Mouse (Mus musculus) T-helper 17 cell (primary cell): ENCODE measurements around the gene Clec4n.
"Not testable (repeated sequence)": the region's sequence is repeated elsewhere in the genome, so short reads cannot be mapped to it uniquely, and the experiment has no call there.

Experiments used
- in situ Hi-C, 2 experiments: fragments of 300-600 bp; cut with MboI, MseI; formaldehyde crosslinking; loops; 1 replicate in 1 of 2; 2 replicates in 1 of 2; pipeline ENCODE4 v1.15.1; 2025; ENCODE audit warnings: high pct_unique_total_duplicates in 2 of 2

The Clec4n gene

DNA sequence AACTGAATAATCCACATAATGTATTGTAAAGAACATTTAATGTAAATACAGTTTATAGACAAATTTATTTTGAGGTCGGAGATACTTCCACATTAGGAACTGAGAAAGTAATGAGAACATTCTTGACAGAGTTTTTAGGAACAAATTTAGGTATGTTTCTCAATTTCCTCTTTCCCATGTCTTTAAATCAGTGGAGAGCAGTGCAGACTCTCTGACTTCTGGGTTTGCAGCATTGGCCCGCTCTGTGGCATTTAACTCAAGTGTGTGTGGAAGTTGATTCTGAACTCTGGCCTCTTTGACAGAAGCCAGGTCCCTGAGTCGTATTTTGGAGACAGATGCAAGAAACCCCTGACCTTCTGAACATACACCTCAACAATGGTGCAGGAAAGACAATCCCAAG is at the start of gene Clec4n:
Gene Clec4n, plus strand, starts transcription at position 200 of the 400 bp plus-strand sequence.
- in situ Hi-C loops = no loop called here

DNA sequence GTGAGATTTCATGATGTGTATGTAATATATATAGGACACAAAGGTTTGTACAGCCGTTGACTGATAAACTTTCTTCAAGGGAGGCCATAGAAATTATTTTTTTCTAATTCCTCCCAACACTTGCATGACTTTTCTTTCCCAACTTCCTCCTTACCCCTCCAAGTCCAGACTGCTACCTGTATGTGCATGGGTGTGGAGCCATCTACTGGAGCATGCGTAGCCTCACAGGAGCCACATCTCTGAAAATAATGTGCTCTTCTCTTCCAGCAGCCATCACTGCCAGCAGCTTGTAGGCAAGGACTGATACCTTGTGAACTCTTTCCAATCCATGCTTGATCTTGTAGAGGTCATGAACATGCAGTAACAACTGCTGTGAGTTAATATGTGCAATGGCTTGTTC is 44.8 kb upstream of the Clec4n start:
- in situ Hi-C loops = not testable (repeated sequence)

DNA sequence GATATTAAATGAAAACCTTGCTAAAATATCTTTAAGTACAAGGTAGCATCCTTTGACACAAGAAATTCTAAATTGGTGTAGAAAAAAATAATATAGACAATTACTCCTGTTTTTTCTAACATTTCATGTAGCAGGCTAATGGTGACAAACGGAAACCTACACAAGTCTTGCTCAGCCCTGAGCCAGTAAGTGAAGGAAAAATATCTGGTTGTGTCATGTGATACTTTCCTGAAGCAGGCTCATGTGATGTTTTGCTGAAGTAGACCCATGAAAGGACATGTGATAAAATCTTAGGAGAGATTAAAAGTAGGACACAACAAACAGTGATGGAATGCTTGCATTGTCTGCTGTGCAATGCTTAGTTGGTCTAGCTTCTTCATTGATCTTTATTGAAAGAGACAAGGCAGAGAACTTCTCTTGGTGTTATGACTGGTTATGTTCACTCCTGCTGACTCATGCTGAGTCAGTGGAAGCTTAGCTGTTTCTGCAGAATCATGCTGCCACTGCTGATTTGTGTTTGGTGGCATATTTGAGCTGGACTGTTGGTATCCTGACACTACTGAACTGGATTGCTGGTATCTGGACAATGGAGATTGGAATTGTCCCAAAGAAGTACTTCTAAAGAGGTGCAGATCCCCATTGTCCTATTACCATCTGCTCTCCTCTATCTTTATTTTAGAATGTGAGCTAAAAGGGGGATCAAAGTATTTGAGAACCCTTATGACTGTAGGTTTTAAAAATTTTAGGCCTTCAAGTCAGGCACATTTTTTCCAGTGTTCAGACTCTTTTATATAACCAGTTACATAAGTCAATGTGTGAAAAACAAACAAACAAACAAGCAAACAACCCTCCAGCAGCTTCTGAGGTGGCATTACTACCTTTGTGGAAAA is 22.2 kb upstream of the Clec4n start:
- in situ Hi-C loops = no loop called here

DNA sequence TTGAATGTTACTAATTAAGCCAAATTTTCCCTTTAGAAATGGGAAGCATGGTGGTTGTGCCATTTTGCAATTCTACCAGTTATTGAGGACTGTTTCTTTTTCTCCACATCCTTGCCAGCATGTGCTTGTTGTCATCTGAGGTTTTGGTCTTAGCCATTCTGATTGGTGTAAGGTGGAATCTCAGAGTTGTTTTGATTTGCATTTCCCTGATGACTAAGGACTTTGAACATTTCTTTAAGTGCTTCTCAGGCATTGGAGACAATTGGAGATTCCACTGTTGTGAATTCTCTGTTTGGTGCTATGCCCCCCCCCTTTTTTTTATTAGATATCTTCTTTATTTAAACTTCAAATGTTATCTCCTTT is 21.6 kb upstream of the Clec4n start:
- in situ Hi-C loops = not testable (repeated sequence)

DNA sequence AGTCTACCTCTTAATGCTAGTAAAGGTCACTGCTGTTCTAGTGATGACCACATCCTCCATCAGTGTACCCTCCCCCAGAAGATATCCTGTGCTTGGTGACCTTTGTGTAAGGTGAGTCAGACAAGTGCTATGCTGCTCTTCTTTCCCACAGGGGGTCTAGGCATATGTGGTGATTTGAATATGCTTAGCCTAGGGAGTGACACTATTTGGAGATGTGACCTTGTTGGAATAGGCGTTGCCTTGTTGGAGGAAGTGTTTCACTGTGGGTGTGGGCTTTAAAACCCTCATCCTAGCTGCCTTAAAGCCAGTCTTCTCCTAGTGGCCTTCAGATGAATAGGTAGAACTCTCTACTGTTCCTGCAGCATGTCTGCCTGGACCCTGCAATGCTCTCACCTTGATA is 17.9 kb upstream of the Clec4n start:
- in situ Hi-C loops = no loop called here

DNA sequence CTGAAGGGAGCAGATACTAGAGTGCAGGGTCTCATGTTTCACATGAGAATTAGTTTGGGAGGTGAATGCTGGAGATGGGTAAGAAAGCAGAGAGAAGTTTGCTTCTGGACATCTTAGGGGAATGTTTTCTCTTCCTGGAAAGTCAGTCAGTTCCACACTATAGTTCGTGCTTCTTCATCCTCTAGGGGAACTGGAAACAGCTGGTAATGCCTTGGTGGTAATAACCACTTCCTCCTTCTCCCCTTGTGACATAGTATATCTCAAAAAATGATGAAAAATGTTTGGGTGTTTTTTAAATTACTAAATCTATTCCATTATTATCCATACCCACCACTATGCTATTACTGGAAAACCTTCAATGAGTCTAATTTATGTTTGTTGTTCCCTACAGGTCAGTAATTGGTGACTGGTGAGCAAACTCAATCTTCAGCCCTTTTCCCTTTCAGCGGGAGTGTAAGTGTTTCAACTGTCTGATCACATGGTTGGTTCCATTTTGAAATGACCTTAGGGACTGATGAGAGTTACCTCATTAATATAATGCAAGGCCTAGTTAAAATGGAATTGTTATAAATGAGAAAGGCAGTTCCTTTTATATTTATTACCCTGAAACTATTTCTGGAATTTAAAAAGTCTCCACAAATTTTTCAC is 2.0 kb upstream of the Clec4n start:
- in situ Hi-C loops = no loop called here

DNA sequence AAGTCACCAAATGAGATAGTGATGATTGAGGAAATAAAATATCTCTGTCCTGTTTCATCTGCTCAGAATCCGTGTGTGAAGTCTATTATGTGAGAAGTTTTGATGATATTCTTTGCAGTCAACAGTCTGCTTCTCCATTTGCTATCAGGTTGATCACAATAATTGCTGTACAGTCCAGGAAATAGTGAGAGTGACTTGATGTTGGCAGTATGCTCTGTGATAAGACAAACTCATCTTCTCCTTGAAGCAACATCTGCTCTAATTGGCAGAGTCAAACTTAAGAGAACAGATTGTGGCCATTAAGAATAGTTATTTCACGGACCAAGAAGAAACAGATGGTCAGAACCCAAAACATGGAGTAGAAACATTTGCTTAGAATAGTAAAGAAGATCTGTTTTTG is 1.5 kb downstream of the Clec4n start:
- in situ Hi-C loops = no loop called here

DNA sequence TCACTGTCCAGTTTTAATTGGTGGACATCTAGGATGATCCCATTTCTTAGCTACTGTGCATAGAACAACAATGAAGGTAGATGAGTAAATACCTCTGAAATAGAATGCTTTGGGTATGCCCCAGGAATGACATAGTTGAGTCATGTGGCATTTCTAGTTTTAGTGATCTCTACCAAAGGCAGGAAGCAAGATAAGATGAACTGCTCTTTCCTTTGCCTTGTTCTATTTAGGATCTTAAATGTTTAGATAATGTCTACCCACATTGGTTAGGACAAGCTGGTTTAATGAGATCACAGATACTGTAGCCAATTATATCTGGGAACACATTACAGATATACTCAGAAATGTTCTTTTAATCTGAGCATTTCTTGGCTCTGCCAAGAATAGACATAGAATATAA is 7.9 kb downstream of the Clec4n start:
- in situ Hi-C loops = no loop called here

DNA sequence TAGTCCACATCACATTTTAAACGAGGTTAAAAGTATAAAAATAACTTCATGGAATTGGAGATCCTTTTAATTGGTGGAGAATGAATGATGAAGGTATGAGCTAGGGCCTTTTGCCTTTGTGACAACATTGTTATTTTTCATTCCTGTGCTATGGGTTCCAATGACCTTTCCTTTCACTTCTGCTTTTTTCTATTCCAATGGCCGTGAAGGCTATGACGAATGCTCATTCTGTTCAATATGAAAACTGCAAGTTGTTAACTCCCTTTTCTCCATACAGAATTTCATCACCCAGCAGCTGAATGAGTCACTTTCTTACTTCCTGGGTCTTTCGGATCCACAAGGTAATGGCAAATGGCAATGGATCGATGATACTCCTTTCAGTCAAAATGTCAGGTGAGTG is 14.6 kb downstream of the Clec4n start:
- in situ Hi-C loops = no loop called here

DNA sequence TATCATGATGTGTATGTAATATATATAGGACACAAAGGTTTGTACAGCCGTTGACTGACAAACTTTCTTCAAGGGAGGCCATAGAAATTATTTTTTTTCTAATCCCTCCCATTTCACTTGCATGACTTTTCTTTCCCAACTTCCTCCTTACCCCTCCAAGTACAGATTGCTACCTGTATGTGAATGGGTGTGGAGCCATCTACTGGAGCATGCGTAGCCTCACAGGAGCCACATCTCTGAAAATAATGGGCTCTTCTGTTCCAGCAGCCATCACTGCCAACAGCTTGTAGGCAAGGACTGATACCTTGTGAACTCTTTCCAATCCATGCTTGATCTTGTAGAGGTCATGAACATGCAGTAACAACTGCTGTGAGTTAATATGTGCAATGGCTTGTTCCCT is 19.2 kb downstream of the Clec4n start:
- in situ Hi-C loops = not testable (repeated sequence)

DNA sequence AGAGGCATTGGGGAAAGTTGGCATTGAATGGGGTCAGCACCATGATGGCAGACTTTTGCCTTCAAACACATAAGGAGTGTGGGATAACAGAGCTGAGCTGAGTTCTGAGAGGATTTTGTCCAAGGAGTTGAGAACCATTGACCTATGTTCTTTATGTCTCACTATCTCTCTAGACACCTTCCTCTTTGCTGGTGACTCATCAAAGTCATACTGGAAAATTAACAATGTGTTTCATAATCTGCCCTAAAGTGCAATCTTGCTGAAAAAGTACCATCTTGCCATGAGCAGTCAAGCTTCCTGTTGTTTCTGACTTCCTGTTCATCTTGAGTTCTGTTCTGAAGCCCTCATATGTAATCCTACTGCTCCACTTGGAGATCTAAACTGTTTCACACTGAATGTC is 23.1 kb downstream of the Clec4n start:
- in situ Hi-C loops = no loop called here

DNA sequence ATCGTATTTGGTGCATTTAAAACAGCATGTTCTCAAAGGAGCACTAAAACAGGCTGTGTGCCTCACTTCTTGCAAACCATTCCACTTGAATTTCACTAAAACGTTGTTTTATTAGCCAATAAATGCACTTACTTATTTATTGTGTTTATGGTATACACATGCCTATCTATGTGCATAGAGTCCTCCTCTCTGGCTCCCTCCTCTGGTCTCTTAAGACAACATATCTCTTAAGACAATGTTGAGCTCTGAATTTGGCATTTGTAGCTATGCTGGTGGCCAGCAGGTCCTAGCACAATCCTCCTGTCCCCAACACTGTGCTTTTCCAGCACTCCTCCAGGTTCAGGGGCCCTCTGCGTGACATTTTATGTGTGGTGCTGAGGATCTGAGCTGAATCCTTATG is 29.3 kb downstream of the Clec4n start:
- in situ Hi-C loops = no loop called here

DNA sequence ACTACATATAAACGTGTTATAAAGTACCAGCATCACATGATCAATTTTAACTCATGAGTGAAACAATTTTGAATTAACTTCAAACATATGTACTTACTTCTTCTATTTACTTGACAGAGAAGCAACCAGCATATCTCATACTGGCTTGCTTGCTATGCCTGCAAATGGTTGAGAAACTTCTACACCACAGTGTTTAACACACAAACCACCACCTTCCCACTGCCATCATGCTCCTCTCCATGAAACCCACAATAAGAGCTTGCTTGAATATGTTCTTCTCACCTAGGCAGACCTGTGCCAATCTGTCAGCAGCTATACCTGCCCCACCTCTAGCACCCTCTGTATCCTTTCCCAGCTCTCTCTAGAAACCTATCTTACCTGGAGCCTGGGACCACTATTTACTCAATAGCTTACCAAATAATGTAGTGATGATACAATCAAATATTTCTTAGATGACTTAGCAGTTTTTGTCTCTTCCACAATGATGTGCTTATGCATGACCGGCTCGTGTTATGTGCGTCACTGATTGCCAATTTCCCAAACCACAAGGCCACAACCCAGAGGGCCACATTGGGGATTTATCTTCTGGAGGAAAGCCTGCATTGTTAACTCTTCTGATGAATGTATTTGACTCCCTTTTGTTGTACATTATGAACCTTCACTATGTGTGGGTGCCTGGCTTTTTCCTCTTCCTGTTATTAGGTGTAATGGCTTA is 30.4 kb downstream of the Clec4n start:
- in situ Hi-C loops = no loop called here

DNA sequence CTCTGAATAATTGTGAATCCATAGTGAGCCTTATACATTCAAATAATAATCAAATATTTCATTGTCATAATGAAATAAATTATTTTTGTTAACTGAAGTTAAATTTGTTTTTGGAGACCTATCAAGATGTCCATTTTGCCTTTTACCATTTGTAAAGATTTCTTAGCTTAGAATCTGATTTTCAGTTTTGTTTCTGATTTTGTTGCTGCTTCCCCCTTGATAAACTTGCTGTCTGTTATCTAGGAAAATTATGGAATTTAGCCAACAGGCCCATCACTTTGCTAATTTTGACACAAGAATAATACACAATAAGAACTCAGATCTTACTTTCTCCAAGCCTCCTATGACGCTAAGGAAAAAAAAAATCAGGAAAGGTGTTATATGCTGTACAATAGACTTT is 31.2 kb downstream of the Clec4n start:
- in situ Hi-C loops = no loop called here

DNA sequence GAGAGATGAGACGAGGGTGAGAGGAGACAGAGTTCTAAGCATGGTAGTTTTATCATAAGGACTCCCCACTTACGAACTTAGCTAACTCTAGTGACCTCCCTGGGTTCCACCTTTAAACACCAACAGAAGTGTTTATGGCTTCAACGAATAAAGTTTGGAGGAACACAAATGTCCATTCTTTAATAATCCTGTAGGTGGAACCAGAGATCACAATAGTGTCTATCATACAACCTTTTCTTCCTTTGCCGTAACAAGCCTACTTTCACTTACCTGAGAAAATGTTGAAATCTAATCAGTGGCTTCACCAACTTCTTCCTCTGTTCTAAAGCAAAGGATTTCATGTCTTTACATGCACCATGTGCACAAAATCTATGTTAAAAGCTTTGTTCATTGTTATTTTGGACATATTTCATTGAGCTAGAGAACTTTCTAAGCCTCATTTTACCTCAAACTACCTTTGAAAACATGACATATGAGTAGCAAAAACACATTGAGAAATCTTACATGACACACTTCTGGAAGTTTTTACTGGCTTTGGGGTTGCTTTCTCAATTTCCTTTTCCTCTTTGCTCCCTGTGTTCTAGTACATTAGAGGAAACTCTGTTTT is 32.0 kb downstream of the Clec4n start, which contains the start of gene Clec4d:
Gene Clec4d, plus strand, starts transcription at position 557 of the 607 bp plus-strand sequence.
- in situ Hi-C loops = no loop called here

DNA sequence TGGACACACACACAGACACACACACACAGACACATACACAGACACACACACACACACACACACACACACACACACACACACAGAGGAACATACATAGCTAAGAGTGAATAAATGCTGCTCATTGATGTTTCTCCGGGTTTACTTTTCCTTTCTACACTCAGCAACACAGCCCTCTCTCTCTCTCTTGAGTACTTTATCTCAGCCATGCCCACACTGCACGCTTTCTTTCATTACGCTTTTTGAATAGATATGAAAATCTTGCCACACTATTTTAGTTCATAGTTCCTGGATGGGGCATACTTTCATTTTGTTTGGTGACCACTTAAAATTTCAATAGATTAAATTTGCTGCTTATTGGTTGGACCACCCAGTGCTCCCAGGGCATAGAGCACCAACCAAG is 34.6 kb downstream of the Clec4n start:
- in situ Hi-C loops = no loop called here

DNA sequence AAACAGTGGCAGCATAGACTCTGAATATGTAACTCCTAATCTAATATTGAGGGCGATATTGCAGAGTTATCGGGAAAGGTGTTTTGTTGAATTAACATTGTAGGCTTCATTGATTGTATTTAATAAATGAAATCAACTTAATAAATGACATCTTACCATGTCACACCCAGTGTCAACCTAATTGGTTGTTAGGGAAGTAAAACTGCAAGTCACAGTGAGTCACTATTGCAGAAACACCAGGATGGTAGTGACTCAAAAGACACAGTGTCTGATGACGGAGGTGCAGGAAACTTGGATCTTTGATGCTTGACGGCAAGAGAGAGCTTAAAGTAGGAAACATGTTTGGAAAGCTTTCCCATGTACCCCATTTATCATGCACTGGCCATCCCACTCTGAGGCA is 36.2 kb downstream of the Clec4n start:
- in situ Hi-C loops = no loop called here

DNA sequence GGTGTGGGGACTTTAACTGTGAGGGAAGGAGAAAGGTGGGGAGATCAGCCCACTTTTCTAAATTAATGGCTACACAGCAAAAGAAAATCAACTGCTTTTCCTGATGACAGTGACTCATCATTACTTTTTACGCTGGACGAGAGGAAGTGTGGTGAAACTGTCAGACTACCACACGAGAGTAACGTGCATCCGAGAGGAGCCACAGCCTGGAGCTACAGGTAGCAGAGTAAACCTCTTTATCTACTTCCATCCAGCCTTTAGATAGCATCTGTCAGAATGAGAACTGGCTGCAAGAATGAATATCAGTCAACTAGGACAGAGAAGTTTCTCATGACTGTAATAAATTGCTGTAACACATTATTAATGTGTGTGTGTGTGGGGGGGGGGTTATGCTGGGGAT is 37.3 kb downstream of the Clec4n start:
- in situ Hi-C loops = no loop called here

DNA sequence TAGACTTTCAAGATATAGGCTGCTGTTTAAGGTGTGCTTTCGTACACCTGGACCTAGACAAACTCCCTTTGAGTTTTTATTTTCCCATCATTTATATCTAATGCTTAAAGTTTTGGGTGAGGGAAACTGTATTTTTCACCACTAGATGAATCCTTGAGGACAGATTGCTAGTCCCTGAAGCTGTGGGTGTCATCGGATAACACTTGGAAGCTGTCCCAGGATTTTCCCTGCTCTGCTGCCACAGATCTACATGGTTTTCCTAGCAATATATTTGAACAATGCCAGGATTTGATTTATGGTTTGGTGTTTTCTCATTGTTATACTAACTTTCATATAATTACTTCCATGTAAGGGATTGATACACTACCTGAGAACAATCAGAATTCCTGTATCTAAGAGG is 49.8 kb downstream of the Clec4n start:
- in situ Hi-C loops = no loop called here

DNA sequence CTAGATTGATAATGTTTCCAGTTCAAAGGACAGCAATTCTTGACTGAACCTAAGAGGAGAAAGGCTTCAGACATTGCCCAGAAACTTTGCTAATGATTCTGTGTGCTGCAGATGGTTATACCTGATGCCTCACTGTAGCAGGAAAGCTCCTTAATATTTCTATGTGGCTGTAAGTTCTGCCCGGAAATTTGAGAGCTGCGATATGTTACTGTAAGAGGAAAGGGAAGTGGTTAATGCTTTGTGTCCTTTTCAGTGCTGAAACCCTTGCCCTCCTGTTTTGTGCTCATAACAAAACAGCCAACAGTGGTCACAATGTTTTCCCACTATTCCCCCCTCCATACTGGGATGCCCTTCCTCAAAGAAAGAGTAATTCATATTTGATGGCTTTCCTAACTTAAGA is 56.7 kb downstream of the Clec4n start:
- in situ Hi-C loops = no loop called here

DNA sequence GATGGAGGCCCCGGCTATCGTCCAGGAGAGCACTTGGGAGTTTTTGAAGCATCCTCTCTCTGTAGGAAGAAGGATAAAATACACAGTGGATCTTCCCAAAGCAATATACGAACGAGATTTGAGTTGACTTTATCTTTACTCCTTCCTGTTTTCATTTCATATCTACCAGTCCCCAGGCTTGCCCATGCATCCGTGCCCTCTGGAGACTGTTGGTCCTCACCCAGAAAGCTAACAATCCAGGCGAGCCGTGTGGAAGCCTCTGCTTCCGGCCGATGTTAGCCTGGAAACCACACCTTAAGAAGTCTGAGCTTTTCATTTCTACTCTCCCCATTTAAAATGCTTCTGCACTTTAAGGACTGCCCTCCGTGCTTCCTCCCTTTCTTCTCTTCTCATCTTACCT is 59.3 kb downstream of the Clec4n start:
- in situ Hi-C loops = no loop called here

DNA sequence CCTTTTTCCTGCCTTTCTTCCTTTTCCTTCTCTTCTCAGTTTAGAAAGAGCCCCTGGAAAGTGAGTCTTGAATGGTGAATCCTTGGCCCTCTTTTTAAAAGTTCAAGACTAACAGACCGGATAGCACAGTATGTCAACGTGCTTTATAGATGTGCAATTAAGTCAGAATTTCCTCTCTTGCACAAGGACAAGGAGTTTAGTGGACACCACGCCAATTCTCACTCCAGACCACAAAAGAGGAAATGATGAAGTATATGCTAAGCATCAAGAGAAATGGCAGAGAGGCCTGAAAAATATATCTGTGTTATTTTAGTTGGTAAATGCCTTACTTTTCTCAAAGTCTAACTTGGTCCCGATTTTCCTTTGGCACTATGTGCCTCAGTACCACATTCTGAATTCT is 60.1 kb downstream of the Clec4n start, which contains the start of gene Clec4e:
Gene Clec4e, minus strand, starts transcription at position 118 of the 400 bp plus-strand sequence.
- in situ Hi-C loops = no loop called here
